Mouse (Mus musculus) ES-Bruce4 (cell line): Measurements from ENCODE around the gene Olfr351.

Experiments used
- CTCF ChIP-seq: IDR thresholded peaks from one replicate; pipeline ENCODE4 v1.8.1; 2011; ENCODE audit warnings: low read depth, low read length
- POLR2A ChIP-seq: IDR thresholded peaks from one replicate; pipeline ENCODE4 v1.8.1; 2011; ENCODE audit warnings: low read length; ENCODE audit not compliant: insufficient read depth

- no peak for TF ChIP-seq POLR2A
- no peak for TF ChIP-seq CTCF
Observed at GRCm38 (mm10) chr2:36868160-36868559, 5.7 kb upstream of the Olfr351 start, which contains the start of gene Olfr352.
